Mouse (Mus musculus): Measurements from ENCODE around the gene Baz2a. TPM values are rescaled to one million over a fixed set of nuclear protein-coding genes. Genes with fewer than 3 reads are reported as not detected.
"Not testable (repeated sequence)": the region's sequence is repeated elsewhere in the genome, so short reads cannot be mapped to it uniquely, and the experiment has no call there.

The Baz2a gene
- polyA plus RNA-seq, 1 experiment, result 39.0 TPM

GRCm38 (mm10) chr10:128050355-128050754 is 41.0 kb upstream of the Baz2a start:
- Histone ChIP-seq H3K27me3 (ENCODE audit: control insufficient read depth, insufficient read depth, low read length) (no peaks in the 10 kb centered on the region), H3K4me1 (ENCODE audit: control insufficient read depth, insufficient read depth, insufficient read length) (no peaks in the 10 kb centered on the region), H3K4me3 (ENCODE audit: extremely low read depth, insufficient read depth, insufficient read length) (no peak overlapping the region), H3K27ac (ENCODE audit: insufficient read depth, low read length) (no peak overlapping the region), H3K36me3 (ENCODE audit: control insufficient read depth, insufficient read depth, low read length) (peaks cover 24% of the 10 kb centered on the region)
- no peak for DNase-seq (ENCODE audit: low read depth in 1 of 2, low spot score in 2 of 2)
- WGBS, result 94% methylated on average over 2 of the region's 2 CpGs
- TF ChIP-seq CTCF (IDR thresholded peaks at IDR 0.05; ENCODE audit: extremely low read depth, insufficient read depth, insufficient read length, insufficient replicate concordance) (no peak), POLR2A (IDR thresholded peaks at IDR 0.05; ENCODE audit: low read depth, low read length) (no peak)

- no peak for TF ChIP-seq CTCF (IDR thresholded peaks at IDR 0.05; ENCODE audit: extremely low read depth, insufficient read depth, insufficient read length, insufficient replicate concordance)
- no peak for TF ChIP-seq POLR2A (IDR thresholded peaks at IDR 0.05; ENCODE audit: low read depth, low read length)
- 92% methylated on average over 5 of the region's 5 CpGs for WGBS
These were observed 39.8 kb upstream of the Baz2a start for GRCm38 (mm10) chr10:128051589-128051988.

GRCm38 (mm10) chr10:128052136-128052535 is 39.2 kb upstream of the Baz2a start:
- peaks cover 14% of the 10 kb centered on the region for H3K36me3 ChIP-seq (ENCODE audit: control insufficient read depth, insufficient read depth, low read length)
- not testable (repeated sequence) for H3K4me3 ChIP-seq (ENCODE audit: extremely low read depth, insufficient read depth, insufficient read length); H3K4me1 ChIP-seq (ENCODE audit: control insufficient read depth, insufficient read depth, insufficient read length); H3K27ac ChIP-seq (ENCODE audit: insufficient read depth, low read length); DNase-seq (ENCODE audit: low read depth in 1 of 2, low spot score in 2 of 2); H3K27me3 ChIP-seq (ENCODE audit: control insufficient read depth, insufficient read depth, low read length)
- WGBS, result 88% methylated on average over 1 of the region's 2 CpGs

More at GRCm38 (mm10) chr10:128051589-128051988, 39.8 kb upstream of the Baz2a start:
- no peak overlapping the region for H3K4me3 ChIP-seq (ENCODE audit: extremely low read depth, insufficient read depth, insufficient read length)
- H3K27ac ChIP-seq (ENCODE audit: insufficient read depth, low read length), result no peak overlapping the region
- H3K36me3 ChIP-seq (ENCODE audit: control insufficient read depth, insufficient read depth, low read length), result peaks cover 16% of the 10 kb centered on the region
- H3K4me1 ChIP-seq (ENCODE audit: control insufficient read depth, insufficient read depth, insufficient read length), result no peaks in the 10 kb centered on the region
- no peak for DNase-seq (ENCODE audit: low read depth in 1 of 2, low spot score in 2 of 2)
- no peaks in the 10 kb centered on the region for H3K27me3 ChIP-seq (ENCODE audit: control insufficient read depth, insufficient read depth, low read length)

GRCm38 (mm10) chr10:128053001-128053400 is 38.4 kb upstream of the Baz2a start:
- WGBS, result 97% methylated on average over 8 of the region's 8 CpGs
- TF ChIP-seq POLR2A (IDR thresholded peaks at IDR 0.05; ENCODE audit: low read depth, low read length) (no peak), CTCF (IDR thresholded peaks at IDR 0.05; ENCODE audit: extremely low read depth, insufficient read depth, insufficient read length, insufficient replicate concordance) (no peak)
- Histone ChIP-seq H3K4me3 (ENCODE audit: extremely low read depth, insufficient read depth, insufficient read length) (no peak overlapping the region), H3K4me1 (ENCODE audit: control insufficient read depth, insufficient read depth, insufficient read length) (no peaks in the 10 kb centered on the region), H3K27ac (ENCODE audit: insufficient read depth, low read length) (no peak overlapping the region), H3K36me3 (ENCODE audit: control insufficient read depth, insufficient read depth, low read length) (peaks cover 11% of the 10 kb centered on the region), H3K27me3 (ENCODE audit: control insufficient read depth, insufficient read depth, low read length) (no peaks in the 10 kb centered on the region)
- no peak for DNase-seq (ENCODE audit: low read depth in 1 of 2, low spot score in 2 of 2)

- no peak for TF ChIP-seq POLR2A (IDR thresholded peaks at IDR 0.05; ENCODE audit: low read depth, low read length)
- TF ChIP-seq CTCF (IDR thresholded peaks at IDR 0.05; ENCODE audit: extremely low read depth, insufficient read depth, insufficient read length, insufficient replicate concordance), result no peak
- WGBS, result under 1% methylated on average over 18 of the region's 18 CpGs
These were observed 33.2 kb upstream of the Baz2a start for GRCm38 (mm10) chr10:128058184-128058583.

GRCm38 (mm10) chr10:128058601-128059151 is 32.7 kb upstream of the Baz2a start, which contains the start of gene Ptges3:
Gene Ptges3 (plus strand): TSS chr10:128058954.
- peaks cover 3% of the 10 kb centered on the region; the same call in 1 of the 2 replicates for H3K4me1 ChIP-seq (ENCODE audit: control insufficient read depth, insufficient read depth, insufficient read length)
- DNase-seq (ENCODE audit: low read depth in 1 of 2, low spot score in 2 of 2), result peak; percentile 79 to 94
- no peaks in the 10 kb centered on the region for H3K36me3 ChIP-seq (ENCODE audit: control insufficient read depth, insufficient read depth, low read length)
- TF ChIP-seq POLR2A (IDR thresholded peaks at IDR 0.05; ENCODE audit: low read depth, low read length), result no peak
- no peak for TF ChIP-seq CTCF (IDR thresholded peaks at IDR 0.05; ENCODE audit: extremely low read depth, insufficient read depth, insufficient read length, insufficient replicate concordance)
- no peaks in the 10 kb centered on the region for H3K27me3 ChIP-seq (ENCODE audit: control insufficient read depth, insufficient read depth, low read length)
- peak within 1 kb of the TSS; percentile 94 for H3K4me3 ChIP-seq (ENCODE audit: extremely low read depth, insufficient read depth, insufficient read length)
- under 1% methylated on average over 58 of the region's 72 CpGs for WGBS
- H3K27ac ChIP-seq (ENCODE audit: insufficient read depth, low read length), result peak within 1 kb of the TSS; percentile 93

More at GRCm38 (mm10) chr10:128058184-128058583, 33.2 kb upstream of the Baz2a start:
- H3K27ac ChIP-seq (ENCODE audit: insufficient read depth, low read length), result peak overlapping the region; percentile 93
- H3K36me3 ChIP-seq (ENCODE audit: control insufficient read depth, insufficient read depth, low read length), result no peaks in the 10 kb centered on the region
- H3K4me1 ChIP-seq (ENCODE audit: control insufficient read depth, insufficient read depth, insufficient read length), result peaks cover 3% of the 10 kb centered on the region; the same call in 1 of the 2 replicates
- no peak for DNase-seq (ENCODE audit: low read depth in 1 of 2, low spot score in 2 of 2)
- no peaks in the 10 kb centered on the region for H3K27me3 ChIP-seq (ENCODE audit: control insufficient read depth, insufficient read depth, low read length)
- peak overlapping the region; percentile 94 for H3K4me3 ChIP-seq (ENCODE audit: extremely low read depth, insufficient read depth, insufficient read length)

GRCm38 (mm10) chr10:128059207-128059981 is 32.0 kb upstream of the Baz2a start:
- H3K4me3 ChIP-seq (ENCODE audit: extremely low read depth, insufficient read depth, insufficient read length), result peak overlapping the region; percentile 94
- H3K27ac ChIP-seq (ENCODE audit: insufficient read depth, low read length), result peak overlapping the region; percentile 92
- no peaks in the 10 kb centered on the region for H3K36me3 ChIP-seq (ENCODE audit: control insufficient read depth, insufficient read depth, low read length)
- TF ChIP-seq POLR2A (IDR thresholded peaks at IDR 0.05; ENCODE audit: low read depth, low read length), result no peak
- TF ChIP-seq CTCF (IDR thresholded peaks at IDR 0.05; ENCODE audit: extremely low read depth, insufficient read depth, insufficient read length, insufficient replicate concordance), result no peak
- 1% methylated on average over 59 of the region's 62 CpGs for WGBS
- DNase-seq (ENCODE audit: low read depth in 1 of 2, low spot score in 2 of 2), result peak in 1 of 2 experiments; percentile 63
- no peaks in the 10 kb centered on the region for H3K27me3 ChIP-seq (ENCODE audit: control insufficient read depth, insufficient read depth, low read length)
- H3K4me1 ChIP-seq (ENCODE audit: control insufficient read depth, insufficient read depth, insufficient read length), result peaks cover 3% of the 10 kb centered on the region; the same call in 1 of the 2 replicates
